Mouse (Mus musculus) thymus, adult 2 months (tissue): ENCODE data around the gene Cysrt1.

Source experiments
- CTCF ChIP-seq: fragments of 200-500 bp; IDR thresholded peaks from 2 replicates; pipeline ENCODE4 v1.5.1; 2012; ENCODE audit warnings: mild to moderate bottlenecking, control low read depth, low read length, moderate library complexity, borderline replicate concordance; ENCODE audit not compliant: control insufficient read depth, poor library complexity, insufficient read depth; ENCODE audit errors: extremely low read depth
- POLR2A ChIP-seq: fragments of 200-500 bp; IDR thresholded peaks from 2 replicates; pipeline ENCODE4 v1.6.1; 2012; ENCODE audit warnings: mild to moderate bottlenecking, low read length, control low read depth, moderate library complexity; ENCODE audit not compliant: control insufficient read depth, poor library complexity, insufficient read depth; ENCODE audit errors: extremely low read depth

- TF ChIP-seq POLR2A (no peak), CTCF (no peak)
Measured at GRCm38 (mm10) chr2:25231038-25231437, 11.2 kb downstream of the Cysrt1 start.
